Mouse (Mus musculus) embryonic fibroblast, embryonic 13.5 days (primary cell): ENCODE data around the gene Slc25a12. TPM values are rescaled to one million over a fixed set of nuclear protein-coding genes. Genes with fewer than 3 reads are reported as not detected.

Source experiments
- H3K27ac ChIP-seq: 2 replicates; pipeline ENCODE4 v1.5.1; 2012; ENCODE audit warnings: low read length, control low read depth, inconsistent platforms; ENCODE audit not compliant: insufficient read depth
- H3K4me1 ChIP-seq: 2 replicates; pipeline ENCODE4 v1.6.1; 2011; ENCODE audit warnings: low read length; ENCODE audit not compliant: control insufficient read depth, insufficient read depth
- H3K4me3 ChIP-seq: 2 replicates; pipeline ENCODE4 v1.5.1; 2011; ENCODE audit warnings: mild to moderate bottlenecking, control low read depth, low read length; ENCODE audit not compliant: insufficient read depth
- CTCF ChIP-seq: IDR thresholded peaks from 2 replicates; pipeline ENCODE4 v1.5.1; 2011; ENCODE audit warnings: mild to moderate bottlenecking, control low read depth, low read length, moderate library complexity, borderline replicate concordance; ENCODE audit not compliant: insufficient read depth
- POLR2A ChIP-seq: IDR thresholded peaks from 2 replicates; pipeline ENCODE4 v1.6.1; 2011; ENCODE audit warnings: low read depth, mild to moderate bottlenecking, control low read depth, low read length, moderate library complexity
- polyA plus RNA-seq: library from polyadenylated mRNA; stranded (reverse); fragments of >200 nt; gene quantifications from 2 replicates; pipeline ENCODE4 v1.2.4, GENCODE M21; 2011; ENCODE audit warnings: low read depth; ENCODE audit not compliant: missing spikeins, insufficient read length

Slc25a12 gene
- polyA plus RNA-seq, 1 experiment: 51.2 TPM

GRCm38 (mm10) chr2:71350904-71351726 is 16.4 kb downstream of the Slc25a12 start:
- no peaks in the 10 kb centered on the region for H3K4me1 ChIP-seq
- no peak overlapping the region for H3K4me3 ChIP-seq
- H3K27ac ChIP-seq: no peak overlapping the region
- TF ChIP-seq CTCF: no peak
- no peak for TF ChIP-seq POLR2A

- Histone ChIP-seq H3K4me3 (no peak overlapping the region), H3K27ac (no peak overlapping the region), H3K4me1 (no peaks in the 10 kb centered on the region)
- TF ChIP-seq POLR2A: no peak
- no peak for TF ChIP-seq CTCF
Measured at GRCm38 (mm10) chr2:71350181-71350580, 17.4 kb downstream of the Slc25a12 start.

- no peak overlapping the region for H3K4me3 ChIP-seq
- H3K27ac ChIP-seq: no peak overlapping the region
- TF ChIP-seq POLR2A (no peak), CTCF (no peak)
- H3K4me1 ChIP-seq: no peaks in the 10 kb centered on the region
Measured at GRCm38 (mm10) chr2:71349511-71349910, 18.0 kb downstream of the Slc25a12 start.

GRCm38 (mm10) chr2:71347732-71348490 is 19.6 kb downstream of the Slc25a12 start:
- H3K27ac ChIP-seq: no peak overlapping the region
- TF ChIP-seq CTCF (no peak), POLR2A (no peak)
- no peaks in the 10 kb centered on the region for H3K4me1 ChIP-seq
- no peak overlapping the region for H3K4me3 ChIP-seq

DNA sequence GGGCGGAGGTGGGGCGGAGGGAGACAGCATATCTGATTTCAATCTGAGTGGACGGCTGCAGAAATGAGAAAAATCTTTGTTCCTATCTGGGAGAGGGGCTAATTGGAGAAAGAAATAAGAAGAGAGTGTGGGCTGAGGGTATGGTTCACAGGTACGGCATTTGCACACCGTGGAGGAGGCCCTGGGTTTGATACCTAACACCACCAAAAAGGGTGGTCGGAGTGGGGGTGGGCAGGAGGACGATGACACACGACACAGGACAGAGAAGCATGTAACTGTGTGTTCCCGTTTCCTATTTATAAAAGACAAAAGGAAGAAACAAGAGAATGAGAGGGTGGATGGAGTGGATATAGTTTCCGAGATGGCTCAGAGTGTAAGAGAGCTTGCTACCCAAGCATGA is 20.4 kb downstream of the Slc25a12 start:
- no peak overlapping the region for H3K27ac ChIP-seq
- TF ChIP-seq CTCF (no peak), POLR2A (no peak)
- H3K4me1 ChIP-seq: no peaks in the 10 kb centered on the region
- no peak overlapping the region for H3K4me3 ChIP-seq

GRCm38 (mm10) chr2:71343884-71344640 is 23.5 kb downstream of the Slc25a12 start:
- H3K27ac ChIP-seq: no peak overlapping the region
- no peaks in the 10 kb centered on the region for H3K4me1 ChIP-seq
- TF ChIP-seq POLR2A (no peak), CTCF (no peak)
- H3K4me3 ChIP-seq: no peak overlapping the region

GRCm38 (mm10) chr2:71340126-71340525 is 27.4 kb downstream of the Slc25a12 start:
- TF ChIP-seq POLR2A: no peak
- no peak for TF ChIP-seq CTCF
- H3K27ac ChIP-seq: no peak overlapping the region
- no peaks in the 10 kb centered on the region for H3K4me1 ChIP-seq
- H3K4me3 ChIP-seq: no peak overlapping the region

- Histone ChIP-seq H3K4me1 (no peaks in the 10 kb centered on the region), H3K27ac (no peak overlapping the region), H3K4me3 (no peak overlapping the region)
- no peak for TF ChIP-seq CTCF
- TF ChIP-seq POLR2A: no peak
Measured at GRCm38 (mm10) chr2:71338145-71338796, 29.3 kb downstream of the Slc25a12 start.

GRCm38 (mm10) chr2:71336631-71337030 is 30.9 kb downstream of the Slc25a12 start:
- Histone ChIP-seq H3K27ac (no peak overlapping the region), H3K4me3 (no peak overlapping the region), H3K4me1 (no peaks in the 10 kb centered on the region)
- no peak for TF ChIP-seq CTCF
- no peak for TF ChIP-seq POLR2A

GRCm38 (mm10) chr2:71336209-71336608 is 31.3 kb downstream of the Slc25a12 start:
- no peak overlapping the region for H3K27ac ChIP-seq
- no peak for TF ChIP-seq POLR2A
- no peak for TF ChIP-seq CTCF
- no peaks in the 10 kb centered on the region for H3K4me1 ChIP-seq
- no peak overlapping the region for H3K4me3 ChIP-seq
